Mouse (Mus musculus) layer of hippocampus, adult 9-10 months (tissue): ENCODE data around the gene Tbx21.

Source experiments
- DNase-seq: peaks from one replicate; pipeline ENCODE4 v3.0.0; 2022; ENCODE audit warnings: low spot score

The Tbx21 gene

GRCm38 (mm10) chr11:97131683-97132082, 16.6 kb upstream of the Tbx21 start:
- DNase-seq: no peak

GRCm38 (mm10) chr11:97130318-97130717, 15.2 kb upstream of the Tbx21 start:
- no peak for DNase-seq

DNA sequence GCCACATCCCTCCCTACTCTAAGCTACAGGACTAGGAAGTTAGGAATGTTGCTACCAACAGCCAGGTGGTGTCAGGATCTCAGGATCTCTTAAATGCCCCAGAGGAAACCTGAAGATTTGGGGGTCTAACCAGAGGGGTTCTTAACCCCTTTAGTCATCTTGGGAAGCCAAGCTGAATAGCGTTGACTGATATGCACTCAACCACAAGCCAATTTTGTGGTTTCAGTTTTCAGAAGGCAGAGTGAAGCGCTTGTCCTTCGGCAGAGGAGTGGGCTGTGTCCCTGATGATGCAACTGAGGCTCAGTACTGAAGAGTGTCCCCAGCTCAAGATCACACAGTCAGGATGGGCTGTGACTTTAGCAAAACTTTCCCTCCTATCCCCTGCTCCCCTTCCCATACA, 13.8 kb upstream of the Tbx21 start:
- DNase-seq: no peak

- no peak for DNase-seq
Measured at GRCm38 (mm10) chr11:97127470-97128223, 12.5 kb upstream of the Tbx21 start.

GRCm38 (mm10) chr11:97126645-97127468, 11.7 kb upstream of the Tbx21 start:
- DNase-seq: no peak

DNA sequence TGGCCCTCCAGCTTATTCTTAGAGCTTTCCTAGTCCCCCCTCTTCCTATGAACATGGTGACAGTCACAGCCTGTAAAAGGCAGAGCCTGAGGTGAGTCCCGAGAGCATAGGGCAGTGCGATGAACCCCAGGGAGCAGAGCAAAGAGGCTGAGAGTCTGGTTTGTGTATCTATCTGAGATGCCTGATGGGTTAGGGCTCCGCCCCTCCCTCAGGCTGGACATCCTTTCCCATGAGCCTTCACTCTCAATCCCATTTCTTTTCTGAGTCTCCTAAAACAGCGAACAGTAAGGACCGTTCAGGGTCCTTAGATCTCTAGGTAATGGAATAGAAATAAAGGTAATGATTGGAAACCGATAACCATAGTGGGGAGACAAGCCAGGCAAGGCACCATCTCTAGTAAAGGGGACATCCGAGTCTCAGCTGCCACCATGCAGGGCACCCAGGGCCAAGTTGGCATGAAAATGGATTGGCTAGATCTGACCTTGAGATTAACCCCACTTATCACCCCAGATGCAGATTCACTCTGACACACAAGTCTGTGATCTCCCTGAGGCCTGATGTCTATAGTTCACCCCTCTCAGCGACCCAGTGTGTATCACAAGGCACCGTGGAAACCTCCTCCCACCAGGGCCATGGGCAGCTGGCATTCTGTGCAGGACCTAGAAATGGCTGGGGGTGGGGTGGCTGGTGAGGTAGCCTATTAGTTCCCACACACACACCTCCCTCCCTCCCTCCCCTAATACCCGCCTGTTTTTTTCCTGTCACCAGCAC, 9.3 kb upstream of the Tbx21 start:
- DNase-seq: no peak

GRCm38 (mm10) chr11:97123282-97123890, 8.3 kb upstream of the Tbx21 start:
- DNase-seq: no peak

DNA sequence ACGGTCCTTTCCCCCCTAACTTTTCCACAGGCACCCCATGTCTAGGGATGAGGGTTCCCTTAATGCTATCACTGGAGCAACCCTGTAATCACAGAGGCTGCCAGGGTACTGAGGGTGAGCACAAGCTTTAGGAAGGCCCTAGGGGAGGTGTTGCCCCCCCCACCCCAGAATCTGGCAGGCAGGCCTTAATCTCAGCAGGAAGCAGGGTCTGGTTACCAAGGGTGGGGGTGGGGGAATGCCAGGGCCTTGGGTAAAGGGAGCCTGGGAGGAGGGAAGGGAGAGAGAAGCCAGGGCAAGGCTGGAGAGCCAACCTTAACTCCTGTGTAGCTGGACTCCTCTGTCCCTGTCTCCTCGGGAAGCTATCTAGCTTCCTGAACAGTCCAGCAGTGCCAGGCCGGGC, 5.5 kb upstream of the Tbx21 start:
- no peak for DNase-seq

DNA sequence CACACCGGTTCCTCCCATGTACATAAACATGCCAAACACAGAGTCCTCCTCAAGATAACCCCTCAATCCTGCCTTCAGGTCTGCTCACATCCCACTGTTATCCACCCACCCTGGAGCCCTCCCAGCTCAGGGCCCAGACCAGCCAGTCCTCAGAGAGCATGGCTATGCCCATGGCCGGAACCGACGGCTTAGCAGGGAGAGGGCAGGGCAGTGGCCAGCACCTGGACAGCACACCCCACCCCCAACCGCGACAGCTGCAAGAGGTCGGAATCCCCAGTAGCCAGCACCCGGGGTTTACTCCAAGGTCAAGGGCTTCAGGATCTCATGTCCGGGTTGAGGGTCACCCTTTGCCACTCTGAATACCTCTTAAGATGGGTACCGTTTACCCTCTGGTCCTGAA, 5.1 kb upstream of the Tbx21 start:
- DNase-seq: no peak

GRCm38 (mm10) chr11:97115797-97116196, 666 bp upstream of the Tbx21 start:
- no peak for DNase-seq

DNA sequence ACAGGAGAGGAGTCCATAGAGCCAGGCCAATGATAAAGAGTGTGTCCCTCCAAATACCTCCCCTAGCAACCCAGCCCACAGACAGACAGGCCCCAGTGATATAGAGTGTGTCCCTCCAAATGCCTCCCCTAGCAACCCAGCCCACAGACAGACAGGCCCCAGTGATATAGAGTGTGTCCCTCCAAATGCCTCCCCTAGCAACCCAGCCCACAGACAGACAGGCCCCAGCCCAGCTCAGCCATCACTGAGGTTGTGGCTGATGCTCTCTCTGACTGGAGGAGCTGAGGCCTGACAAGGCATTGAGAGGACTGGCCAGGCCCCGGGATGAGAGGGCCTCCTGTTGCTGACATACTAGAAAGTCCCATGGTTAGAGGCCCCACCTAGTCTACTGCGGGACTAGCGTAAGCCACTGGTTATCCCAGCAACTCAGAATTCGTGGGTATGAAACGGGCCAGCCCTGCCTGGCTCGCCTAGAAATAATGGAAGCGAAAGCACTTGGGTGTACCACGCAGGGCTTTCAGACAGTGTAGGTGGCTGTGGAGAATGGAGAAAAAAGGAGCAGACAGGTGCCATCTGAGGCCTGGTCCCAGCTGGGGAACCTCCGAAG, 2.5 kb downstream of the Tbx21 start:
- no peak for DNase-seq

DNA sequence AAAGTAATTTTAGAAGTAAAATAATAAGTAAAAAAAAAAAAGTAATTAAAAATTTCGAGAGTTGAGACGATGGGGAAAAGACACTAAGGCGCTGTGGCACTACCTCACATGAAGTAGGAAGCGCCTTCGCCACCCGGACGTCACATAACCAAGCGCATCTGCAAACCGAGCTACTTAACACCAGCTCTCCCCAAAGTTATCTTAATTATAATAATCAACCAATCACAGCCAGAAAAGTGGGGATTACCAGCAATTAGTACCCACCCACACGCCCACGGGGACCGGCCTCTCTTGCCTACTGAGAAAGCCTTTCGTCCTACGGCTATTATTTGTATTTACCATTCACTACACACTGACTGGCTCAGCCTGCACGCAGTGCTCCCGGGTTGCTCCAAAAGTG, 6.2 kb downstream of the Tbx21 start:
- no peak for DNase-seq

- no peak for DNase-seq
Measured at GRCm38 (mm10) chr11:97104091-97104483, 11.0 kb downstream of the Tbx21 start.

DNA sequence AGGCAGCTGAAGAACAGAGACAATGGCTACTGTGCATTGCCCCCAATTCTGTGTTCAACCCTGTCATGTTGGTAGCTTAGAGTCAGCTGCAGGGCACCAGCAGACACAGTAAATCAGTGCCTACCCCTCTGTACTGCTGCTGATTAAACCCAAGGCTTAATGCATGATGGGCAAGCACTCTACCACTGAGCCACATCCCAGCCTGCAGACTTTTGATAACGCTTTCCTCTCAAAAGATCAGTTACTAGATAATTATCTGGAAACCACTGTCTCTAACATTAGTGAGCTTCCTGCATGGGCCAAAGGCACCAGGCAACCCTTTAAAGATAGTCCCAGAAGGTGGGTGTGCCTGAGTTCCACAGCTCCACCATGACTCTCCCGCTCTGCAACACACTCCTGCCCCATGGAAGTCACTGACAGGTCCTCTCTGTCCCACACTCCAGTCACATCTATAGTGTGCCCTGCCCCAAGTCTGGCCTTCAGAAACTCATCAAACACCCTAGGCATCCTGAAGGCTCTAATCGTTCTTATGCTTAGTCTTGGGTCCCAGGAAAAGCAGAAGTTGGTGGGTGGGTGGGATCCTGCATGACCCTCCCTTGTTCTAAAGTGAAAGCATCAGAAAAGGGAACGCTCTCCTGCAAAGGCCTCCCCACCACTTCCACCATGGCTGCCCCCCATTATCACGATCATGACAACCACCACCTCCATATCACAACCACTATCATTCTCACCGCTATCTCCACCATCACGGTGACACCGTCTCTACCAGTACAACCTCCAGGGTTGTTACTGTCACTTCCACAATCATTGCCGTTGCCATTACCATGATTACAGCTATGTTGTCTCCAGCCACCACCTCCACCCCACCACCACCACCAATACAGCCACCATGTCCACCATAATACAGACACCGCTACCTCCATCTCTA, 11.7 kb downstream of the Tbx21 start:
- no peak for DNase-seq

DNA sequence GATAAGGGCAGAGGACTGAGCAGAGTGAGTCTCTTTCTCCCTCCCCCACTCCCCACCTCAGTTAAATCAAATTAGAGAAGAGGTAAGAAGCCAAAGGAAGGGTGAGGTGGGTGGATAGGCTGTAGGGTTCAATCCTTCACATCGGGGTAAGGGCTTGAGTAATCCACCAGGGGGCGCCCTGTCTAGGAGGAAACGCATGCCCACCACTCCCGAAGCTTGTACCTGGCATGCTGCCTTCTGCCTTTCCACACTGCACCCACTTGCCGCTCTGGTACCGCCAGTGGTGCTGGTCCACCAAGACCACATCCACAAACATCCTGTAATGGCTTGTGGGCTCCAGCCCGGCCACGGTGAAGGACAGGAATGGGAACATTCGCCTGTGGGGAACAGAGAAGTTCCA, 13.4 kb downstream of the Tbx21 start:
- DNase-seq: no peak

DNA sequence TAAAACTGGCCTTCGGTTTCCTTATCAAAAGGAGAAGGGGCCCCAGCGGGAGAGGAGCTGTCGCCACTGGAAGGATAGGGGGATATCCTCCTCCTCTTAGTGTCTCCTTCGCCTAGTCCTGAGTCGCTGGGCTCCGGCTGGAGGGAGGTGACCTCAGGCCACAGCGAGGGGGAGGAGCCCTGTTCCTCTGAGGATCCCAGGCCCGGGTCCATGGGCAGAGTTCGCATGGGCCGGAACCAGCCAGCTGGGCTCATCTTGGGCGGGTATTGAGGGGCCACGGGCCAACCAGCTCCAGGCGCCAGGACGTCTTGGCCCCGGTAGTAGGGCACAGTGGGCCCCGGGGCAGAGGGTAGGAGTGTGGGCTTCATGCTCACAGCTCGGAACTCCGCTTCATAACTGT, 16.3 kb downstream of the Tbx21 start:
- no peak for DNase-seq

GRCm38 (mm10) chr11:97094600-97094999, 20.5 kb downstream of the Tbx21 start:
- no peak for DNase-seq

DNA sequence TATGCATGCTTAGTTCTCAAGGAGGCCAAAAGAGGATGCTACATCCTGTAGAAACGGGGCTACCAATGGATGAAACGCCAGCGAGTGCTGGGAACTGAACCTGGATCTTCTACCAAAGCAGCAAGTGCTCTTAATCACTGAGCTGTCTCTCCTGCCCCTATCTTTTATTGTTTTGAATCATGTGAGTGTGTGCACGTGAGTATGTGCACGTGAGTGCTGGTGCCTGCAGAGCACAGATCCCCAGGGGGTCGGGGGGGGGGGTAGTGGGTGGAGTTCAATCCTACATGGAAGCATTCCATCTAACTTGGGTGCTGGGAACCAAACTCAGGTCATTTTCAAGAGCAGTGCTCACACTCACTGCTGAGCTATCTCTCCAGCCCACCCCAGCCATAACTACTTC, 28.8 kb downstream of the Tbx21 start:
- no peak for DNase-seq

GRCm38 (mm10) chr11:97084821-97085505, 30.2 kb downstream of the Tbx21 start:
- no peak for DNase-seq
